Mouse (Mus musculus): ENCODE data around the gene Ufc1. TPM values are rescaled to one million over a fixed set of nuclear protein-coding genes. Genes with fewer than 3 reads are reported as not detected.
A peak's percentile ranks its signal among the peaks of the same experiment; 100 is the strongest.

The Ufc1 gene
- total and polyA plus RNA-seq, 2 experiments from 2014 or later = 96.6 to 133 TPM

DNA sequence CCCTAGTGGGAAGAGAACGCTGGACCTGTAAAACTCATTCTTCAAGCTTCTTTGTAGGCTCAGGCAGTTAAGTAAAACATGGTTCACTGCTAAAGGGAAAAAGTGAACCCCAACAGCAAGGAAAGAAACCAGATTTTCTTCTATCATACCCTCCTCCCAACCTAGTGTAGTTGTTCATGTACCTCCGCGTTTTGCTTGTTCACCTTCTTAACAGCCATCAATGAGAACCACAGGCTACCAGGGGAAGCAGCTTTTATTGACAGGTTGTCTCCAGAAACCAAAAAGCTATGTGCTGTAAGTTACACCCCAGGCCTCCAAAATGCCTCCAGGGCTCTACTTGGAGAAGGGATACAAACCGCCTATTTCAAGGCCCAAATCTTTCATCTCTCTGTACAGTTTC, 6.5 kb downstream of the Ufc1 start:
- H3K27ac ChIP-seq (ENCODE audit: low read depth, low read length) = peak overlapping the region; percentile 86
- WGBS = 67% methylated on average over 4 of the region's 4 CpGs
- no peaks in the 10 kb centered on the region for H3K9me3 ChIP-seq (ENCODE audit: low read length)

DNA sequence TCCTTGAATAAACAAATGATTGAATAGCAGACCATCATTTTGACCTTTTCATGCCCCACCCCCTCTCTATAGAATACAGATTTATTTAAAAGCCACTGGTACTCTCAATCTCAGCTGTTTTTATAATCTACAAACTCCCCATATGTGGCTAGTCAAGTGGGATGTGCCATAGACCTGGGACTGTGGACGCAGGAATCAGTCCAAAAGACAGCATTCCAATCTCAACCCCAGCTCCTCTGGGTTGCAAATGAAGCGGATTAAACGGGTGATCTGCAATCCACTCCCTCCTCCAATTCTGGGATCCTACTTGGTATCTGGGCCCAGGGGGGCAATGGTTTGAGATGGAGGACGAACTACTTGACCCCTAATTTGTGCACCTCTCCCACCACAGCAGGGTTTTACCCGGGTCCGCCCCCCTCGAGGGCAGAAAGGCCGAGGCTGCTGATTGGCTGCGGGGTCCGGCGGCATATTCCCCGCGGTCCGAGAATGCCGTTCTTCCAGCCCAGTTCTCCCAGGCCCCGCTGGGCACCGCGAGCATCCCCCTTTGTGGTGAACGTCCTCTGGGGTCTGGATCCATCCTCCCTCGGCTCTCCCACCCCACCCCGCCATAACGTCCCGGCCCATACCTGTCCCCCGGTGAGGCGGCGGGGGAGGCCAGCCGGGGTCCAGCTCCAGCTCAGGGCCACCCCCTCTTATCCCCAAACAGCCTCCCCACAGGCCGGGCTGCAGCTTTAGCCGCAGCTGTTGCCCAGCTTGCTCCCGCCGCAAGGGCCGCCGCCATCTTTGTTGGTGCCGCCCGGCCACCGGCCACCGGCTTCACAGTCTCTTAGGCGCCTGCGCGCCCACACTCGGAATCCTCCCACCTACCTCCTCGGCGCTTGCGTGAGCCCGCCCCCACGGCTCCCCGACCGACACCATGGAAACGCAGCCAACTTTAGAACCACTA, 7.4 kb downstream of the Ufc1 start, which contains the start of gene Usp21:
TSS of gene Usp21 (minus strand) at position 856 of the 946 bp plus-strand sequence.
- peaks cover 39% of the 10 kb centered on the region for H3K36me3 ChIP-seq (ENCODE audit: insufficient read depth)
- H3K9ac ChIP-seq = peak within 1 kb of the TSS; percentile 90
- peak within 1 kb of the TSS; percentile 86 for H3K27ac ChIP-seq (ENCODE audit: low read depth, low read length)
- DNase-seq = peak; percentile 96
- H3K27me3 ChIP-seq (ENCODE audit: insufficient read depth, low read length) = no peaks in the 10 kb centered on the region
- peak; percentile 99 for ATAC-seq
- peak within 1 kb of the TSS; percentile 59 for H3K4me2 ChIP-seq (ENCODE audit: low read depth)
- no peaks in the 10 kb centered on the region for H3K9me3 ChIP-seq (ENCODE audit: low read length)
- H3K4me1 ChIP-seq (ENCODE audit: insufficient read depth) = peaks cover 5% of the 10 kb centered on the region; the same call in 1 of the 2 replicates
- WGBS = 1% methylated on average over 46 of the region's 49 CpGs
- peak within 1 kb of the TSS; percentile 66 for H3K4me3 ChIP-seq (ENCODE audit: low read depth, low read length)
- no peak for TF ChIP-seq CTCF (IDR thresholded peaks at IDR 0.05; ENCODE audit: low read depth)

More for the DNA sequence above, 6.5 kb downstream of the Ufc1 start:
- DNase-seq (no peak), ATAC-seq (no peak)
- no peak overlapping the region for H3K4me3 ChIP-seq (ENCODE audit: low read depth, low read length)
- peaks cover 35% of the 10 kb centered on the region for H3K36me3 ChIP-seq (ENCODE audit: insufficient read depth)
- TF ChIP-seq CTCF (IDR thresholded peaks at IDR 0.05; ENCODE audit: low read depth) = no peak
- H3K27me3 ChIP-seq (ENCODE audit: insufficient read depth, low read length) = no peaks in the 10 kb centered on the region
- no peak overlapping the region for H3K9ac ChIP-seq
- H3K4me1 ChIP-seq (ENCODE audit: insufficient read depth) = peaks cover 7% of the 10 kb centered on the region
- 0 out of 2 replicates have a peak overlapping the region, but pooled peaks have one; percentile 59 for H3K4me2 ChIP-seq (ENCODE audit: low read depth)

DNA sequence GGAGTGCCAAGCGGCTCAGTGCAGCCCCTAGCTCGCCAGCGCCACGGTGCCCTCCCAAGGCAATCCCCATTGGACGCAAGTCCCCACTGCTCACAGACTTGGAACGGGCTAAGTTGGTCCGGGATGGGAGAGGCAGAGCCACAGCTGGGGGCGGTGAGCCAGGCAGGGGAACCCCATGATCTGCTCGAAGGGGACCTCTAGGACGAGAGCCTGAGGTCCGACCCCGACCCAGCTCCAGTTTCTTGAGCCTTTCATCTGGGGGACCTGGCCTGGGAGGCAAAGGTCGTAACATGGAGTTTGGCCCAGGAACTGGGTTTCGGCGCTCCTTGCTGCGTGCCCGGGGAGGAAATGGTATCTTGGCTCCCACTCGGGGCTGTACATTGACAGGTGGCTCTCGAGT, 8.3 kb downstream of the Ufc1 start:
- H3K9ac ChIP-seq = no peak overlapping the region
- H3K27me3 ChIP-seq (ENCODE audit: insufficient read depth, low read length) = no peaks in the 10 kb centered on the region
- 91% methylated on average over 19 of the region's 19 CpGs for WGBS
- ATAC-seq (no peak), DNase-seq (no peak)
- no peaks in the 10 kb centered on the region for H3K9me3 ChIP-seq (ENCODE audit: low read length)
- no peak overlapping the region for H3K27ac ChIP-seq (ENCODE audit: low read depth, low read length)
- no peak for TF ChIP-seq CTCF (IDR thresholded peaks at IDR 0.05; ENCODE audit: low read depth)
- H3K4me3 ChIP-seq (ENCODE audit: low read depth, low read length) = peak overlapping the region; percentile 66; the same call in 1 of the 2 replicates
- peaks cover 45% of the 10 kb centered on the region for H3K36me3 ChIP-seq (ENCODE audit: insufficient read depth)
- peaks cover 6% of the 10 kb centered on the region for H3K4me1 ChIP-seq (ENCODE audit: insufficient read depth)
- H3K4me2 ChIP-seq (ENCODE audit: low read depth) = peak overlapping the region; percentile 59

DNA sequence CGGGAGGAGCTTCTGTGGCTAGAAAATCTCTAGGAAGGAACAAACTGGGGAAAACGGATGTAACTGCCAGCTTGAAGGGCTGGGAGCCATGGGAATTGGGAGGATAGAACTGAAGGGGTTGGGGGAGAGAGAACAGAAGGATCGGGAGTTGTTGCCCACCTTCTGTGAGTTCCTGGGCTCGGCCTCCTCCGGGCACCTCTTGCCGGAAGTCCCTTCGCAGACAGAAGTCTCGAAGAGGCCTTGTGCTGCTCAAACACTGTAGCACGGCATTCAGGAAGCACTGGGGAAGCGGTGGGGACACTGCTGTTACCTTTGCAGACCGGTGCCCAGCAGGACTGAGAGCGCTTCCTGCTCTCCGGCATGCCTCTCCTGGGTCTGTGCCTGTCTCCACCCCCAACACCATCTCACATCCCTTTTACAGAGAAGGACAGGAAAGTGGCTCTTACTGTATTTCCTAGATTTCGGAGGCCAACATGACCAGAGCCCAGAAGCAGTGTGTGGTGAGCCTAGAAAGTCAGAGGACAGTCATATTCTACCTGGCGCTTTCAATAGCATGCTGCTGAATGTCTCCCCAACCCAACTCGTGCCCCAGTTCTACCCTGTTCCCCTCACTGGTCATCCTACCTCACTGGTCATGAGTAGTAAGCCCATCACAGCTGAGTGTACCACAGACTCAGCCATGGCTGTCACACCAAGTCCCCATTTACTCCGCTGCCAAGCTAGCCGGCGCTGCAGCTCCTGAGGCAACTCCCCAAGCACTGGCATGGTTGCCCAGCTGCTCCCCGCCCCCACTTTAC, 9.5 kb downstream of the Ufc1 start:
- peaks cover 45% of the 10 kb centered on the region for H3K36me3 ChIP-seq (ENCODE audit: insufficient read depth)
- no peak for DNase-seq
- H3K9ac ChIP-seq = no peak overlapping the region
- no peak overlapping the region for H3K4me3 ChIP-seq (ENCODE audit: low read depth, low read length)
- H3K4me2 ChIP-seq (ENCODE audit: low read depth) = no peak overlapping the region
- ATAC-seq = no peak
- 86% methylated on average over 20 of the region's 20 CpGs for WGBS
- no peak for TF ChIP-seq CTCF (IDR thresholded peaks at IDR 0.05; ENCODE audit: low read depth)
- peaks cover 11% of the 10 kb centered on the region for H3K4me1 ChIP-seq (ENCODE audit: insufficient read depth)
- H3K27ac ChIP-seq (ENCODE audit: low read depth, low read length) = no peak overlapping the region
- no peaks in the 10 kb centered on the region for H3K27me3 ChIP-seq (ENCODE audit: insufficient read depth, low read length)
- H3K9me3 ChIP-seq (ENCODE audit: low read length) = no peaks in the 10 kb centered on the region

DNA sequence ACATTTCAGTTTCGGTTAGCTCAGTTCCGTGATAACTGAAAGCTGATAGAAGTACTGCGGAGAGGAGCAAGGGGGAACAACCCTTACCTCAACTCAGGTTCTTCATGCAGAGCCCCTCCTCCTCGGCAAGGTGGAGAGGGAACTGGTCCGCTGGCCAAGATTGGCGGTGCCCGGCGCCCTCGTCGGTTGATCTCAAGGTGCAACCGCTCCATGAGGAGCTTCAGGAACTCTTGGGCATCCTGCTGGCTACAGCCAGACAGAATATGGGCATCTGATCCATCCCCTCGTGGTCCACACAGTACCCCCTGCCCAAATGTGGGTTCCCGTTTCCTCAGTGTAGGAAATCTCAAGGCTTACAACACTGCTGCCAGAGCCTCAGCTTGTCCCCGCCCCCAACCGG, 10.3 kb downstream of the Ufc1 start:
- H3K4me1 ChIP-seq (ENCODE audit: insufficient read depth) = peaks cover 15% of the 10 kb centered on the region
- H3K4me3 ChIP-seq (ENCODE audit: low read depth, low read length) = no peak overlapping the region
- no peaks in the 10 kb centered on the region for H3K9me3 ChIP-seq (ENCODE audit: low read length)
- ATAC-seq = no peak
- no peaks in the 10 kb centered on the region for H3K27me3 ChIP-seq (ENCODE audit: insufficient read depth, low read length)
- TF ChIP-seq CTCF (IDR thresholded peaks at IDR 0.05; ENCODE audit: low read depth) = no peak
- H3K36me3 ChIP-seq (ENCODE audit: insufficient read depth) = peaks cover 41% of the 10 kb centered on the region
- DNase-seq = no peak
- no peak overlapping the region for H3K27ac ChIP-seq (ENCODE audit: low read depth, low read length)
- WGBS = 91% methylated on average over 15 of the region's 15 CpGs
- no peak overlapping the region for H3K4me2 ChIP-seq (ENCODE audit: low read depth)
- H3K9ac ChIP-seq = no peak overlapping the region

DNA sequence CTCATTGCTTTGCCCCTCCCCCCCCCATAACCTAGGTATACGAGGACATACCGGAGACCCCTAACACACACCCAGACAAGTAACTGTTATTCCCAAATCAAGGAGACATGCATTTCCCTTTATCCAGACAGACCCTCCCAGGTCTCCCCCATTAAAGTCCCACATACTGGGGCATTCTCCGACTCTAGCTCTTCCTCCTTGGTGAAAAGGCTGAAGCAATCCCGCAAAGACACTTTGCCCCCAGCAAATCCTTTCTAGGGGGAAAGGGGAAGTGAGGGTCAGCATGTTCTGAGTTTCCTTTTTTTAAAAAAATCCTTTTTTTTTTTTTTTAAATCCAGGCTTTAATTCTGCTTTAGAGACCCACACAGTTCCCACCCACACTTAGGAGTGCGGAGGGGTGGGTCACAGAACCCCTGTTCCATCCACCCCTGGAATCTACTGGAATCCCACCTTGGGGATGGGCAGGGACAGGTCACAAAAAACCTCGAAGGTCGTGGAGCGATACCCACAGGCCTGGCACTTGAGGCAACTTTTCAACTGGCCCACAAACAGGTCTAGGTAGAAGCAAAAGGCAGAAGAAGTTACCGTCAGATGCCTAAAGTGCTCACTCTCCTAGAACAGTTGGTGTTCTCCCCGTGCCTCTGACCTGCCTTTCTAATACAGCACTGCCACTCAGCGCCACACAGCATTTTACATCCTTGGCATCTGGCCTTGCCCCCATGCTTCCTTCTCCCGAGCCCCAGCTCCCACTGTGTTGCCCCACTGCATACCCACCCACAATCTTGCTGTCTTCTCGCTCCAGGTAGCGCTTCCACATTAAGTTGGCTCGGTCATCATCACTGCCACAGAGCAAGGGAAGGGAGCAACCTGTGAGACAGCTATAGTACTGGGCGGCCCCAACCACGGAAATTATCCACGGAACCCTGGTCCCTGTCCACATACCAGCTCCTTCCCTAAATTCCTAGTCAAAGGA, 11.3 kb downstream of the Ufc1 start:
- 91% methylated on average over 18 of the region's 18 CpGs for WGBS
- Histone ChIP-seq H3K9me3 (ENCODE audit: low read length) (no peaks in the 10 kb centered on the region), H3K4me1 (ENCODE audit: insufficient read depth) (peaks cover 15% of the 10 kb centered on the region), H3K27ac (ENCODE audit: low read depth, low read length) (no peak overlapping the region), H3K9ac (no peak overlapping the region), H3K4me2 (ENCODE audit: low read depth) (no peak overlapping the region), H3K4me3 (ENCODE audit: low read depth, low read length) (no peak overlapping the region), H3K36me3 (ENCODE audit: insufficient read depth) (peaks cover 35% of the 10 kb centered on the region), H3K27me3 (ENCODE audit: insufficient read depth, low read length) (no peaks in the 10 kb centered on the region)
- TF ChIP-seq CTCF (IDR thresholded peaks at IDR 0.05; ENCODE audit: low read depth) = no peak
- DNase-seq (no peak), ATAC-seq (no peak)
